In genomic region chr10:85359501-85360066, GRCm38 (mm10) we compare ENCODE assay signal across 15 mouse cellular contexts.
"Had no signal": no experiment of that assay in that cellular context is flagged by ENCODE, and none has a peak within 500 bp of the region (broad histone marks: within the 10 kb centered on the region; RNA-seq: fewer than 3 reads in every experiment).

No protein-coding gene starts in this region.

- H3K4me2 ChIP-seq: kidney, embryonic 15.5 days; limb, embryonic 12.5 days; liver, embryonic 13.5 days; lung, embryonic 15.5 days; midbrain, embryonic 12.5 days; neural tube, embryonic 13.5 days had no signal

- H3K36me3 ChIP-seq: kidney, embryonic 15.5 days; limb, embryonic 12.5 days; liver, embryonic 13.5 days; lung, embryonic 15.5 days; midbrain, embryonic 12.5 days; neural tube, embryonic 13.5 days had no signal

- DNase-seq: kidney, adult 2 months; kidney, postnatal 14 days; layer of hippocampus, postnatal 36 days; liver; liver, embryonic 13.5 days; liver, postnatal 0 days; lung, postnatal 14 days had no signal

- H3K9ac ChIP-seq: kidney, embryonic 15.5 days; limb, embryonic 12.5 days; liver, embryonic 13.5 days; liver, postnatal 0 days; lung, embryonic 15.5 days; midbrain, embryonic 12.5 days; neural tube, embryonic 13.5 days had no signal

- H3K27ac ChIP-seq: kidney, embryonic 15.5 days; limb, embryonic 12.5 days; liver, embryonic 13.5 days; lung, embryonic 15.5 days; macrophage; midbrain, embryonic 12.5 days; neural tube, embryonic 13.5 days; stomach, postnatal 0 days had no signal

- H3K27me3 ChIP-seq: kidney, embryonic 15.5 days; limb, embryonic 12.5 days; liver, embryonic 13.5 days; lung, embryonic 15.5 days; midbrain, embryonic 12.5 days; neural tube, embryonic 13.5 days had no signal

- H3K4me3 ChIP-seq: kidney, embryonic 15.5 days; limb, embryonic 12.5 days; liver, embryonic 13.5 days; lung, embryonic 15.5 days; midbrain, embryonic 12.5 days; neural tube, embryonic 13.5 days had no signal

- H3K9me3 ChIP-seq: kidney, embryonic 15.5 days; limb, embryonic 12.5 days; liver, embryonic 13.5 days; lung, embryonic 15.5 days; midbrain, embryonic 12.5 days; neural tube, embryonic 13.5 days had no signal

- ATAC-seq: intestine, embryonic 16.5 days; liver, postnatal 0 days had no signal

- H3K4me1 ChIP-seq: kidney, embryonic 15.5 days; limb, embryonic 12.5 days; liver, embryonic 13.5 days; lung, embryonic 15.5 days; midbrain, embryonic 12.5 days had no signal
